Mouse (Mus musculus): ENCODE measurements at regions not wholly inside any gene's neighbourhood (a gene's known extent, or its start where the extent isn't known, plus 50 kb on each side); places are given as distances from the start of the nearest gene placed in this dataset.

- no peak for ATAC-seq (replicated peaks; ENCODE audit: low read depth, poor library complexity, severe bottlenecking)
Measured at GRCm38 (mm10) chr9:32046791-32047190, 69.1 kb upstream of the Arhgap32 start.

GRCm38 (mm10) chr9:32048941-32049340 is 67.0 kb upstream of the Arhgap32 start:
- no peak for ATAC-seq (replicated peaks; ENCODE audit: low read depth, poor library complexity, severe bottlenecking)

- ATAC-seq (replicated peaks; ENCODE audit: low read depth, poor library complexity, severe bottlenecking) = no peak
Measured at GRCm38 (mm10) chr9:32049546-32049945, 66.4 kb upstream of the Arhgap32 start.

GRCm38 (mm10) chr9:32053886-32054615 is 61.9 kb upstream of the Arhgap32 start:
- no peak for ATAC-seq (replicated peaks; ENCODE audit: low read depth, poor library complexity, severe bottlenecking)

GRCm38 (mm10) chr9:32057427-32058115 is 58.4 kb upstream of the Arhgap32 start:
- ATAC-seq (replicated peaks; ENCODE audit: low read depth, poor library complexity, severe bottlenecking) = peak; percentile 45; the same call in 1 of the 2 replicates

GRCm38 (mm10) chr9:32062740-32063139 is 53.2 kb upstream of the Arhgap32 start:
- ATAC-seq (replicated peaks; ENCODE audit: low read depth, poor library complexity, severe bottlenecking) = no peak

GRCm38 (mm10) chr9:32063541-32063940 is 52.4 kb upstream of the Arhgap32 start:
- no peak for ATAC-seq (replicated peaks; ENCODE audit: low read depth, poor library complexity, severe bottlenecking)

GRCm38 (mm10) chr9:32064007-32064550 is 51.9 kb upstream of the Arhgap32 start:
- no peak for ATAC-seq (replicated peaks; ENCODE audit: low read depth, poor library complexity, severe bottlenecking)

Data from common myeloid progenitor, adult 5-6 weeks (primary cell).